Mouse (Mus musculus): Measurements from ENCODE around the gene Resf1.
"Not testable (repeated sequence)": the region's sequence is repeated elsewhere in the genome, so short reads cannot be mapped to it uniquely, and the experiment has no call there.

Resf1 gene

DNA sequence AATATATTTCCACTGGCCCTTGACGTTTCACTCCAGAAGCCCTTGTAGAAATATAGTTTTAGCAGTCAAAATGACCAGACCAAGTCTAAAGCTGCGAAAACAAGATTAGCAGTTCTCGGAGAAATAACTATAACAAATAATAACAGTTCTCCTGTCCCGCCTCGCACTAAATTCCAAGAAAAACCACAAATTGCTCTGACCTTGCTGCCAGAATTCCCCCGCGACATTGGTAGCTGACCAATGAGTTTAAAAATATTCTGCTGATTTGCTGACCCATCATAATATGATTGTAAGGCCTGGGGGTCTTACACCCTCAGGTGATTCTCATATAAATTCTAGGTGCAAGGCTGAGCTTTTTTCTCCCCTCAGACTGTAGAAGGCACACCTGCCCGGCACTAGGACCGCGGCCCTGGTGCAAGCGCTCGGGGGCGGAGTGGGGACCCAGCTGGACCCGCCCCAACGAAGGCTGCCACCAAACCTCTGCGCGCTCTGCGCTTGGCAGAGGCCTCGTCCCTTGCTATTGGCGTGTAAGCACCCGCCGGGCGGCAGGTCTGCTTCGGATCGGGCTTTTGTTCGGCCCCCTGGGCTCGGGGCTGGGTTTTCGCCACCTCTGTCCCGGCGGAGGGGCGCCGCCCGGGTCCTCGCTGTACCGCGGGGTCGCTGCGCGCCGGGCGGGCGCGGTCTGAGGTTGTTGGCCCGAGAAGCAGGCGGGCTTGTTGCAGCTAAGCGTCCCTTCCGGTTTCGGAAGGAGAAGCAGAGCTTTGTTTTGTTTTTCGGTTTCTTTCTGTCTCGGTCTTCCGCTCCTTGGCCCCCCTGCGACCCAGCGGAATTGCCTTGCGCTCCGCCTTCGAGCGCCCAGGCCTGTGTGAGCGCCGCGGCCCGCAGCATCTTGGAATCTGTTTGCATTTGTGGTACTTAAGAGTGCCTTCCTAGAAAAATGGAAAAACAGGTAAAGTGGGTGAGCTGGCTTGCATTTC lies at the start of gene Resf1:
Gene Resf1, plus strand, starts transcription at position 459 of the 977 bp plus-strand sequence.
- peak; percentile 82 for DNase-seq

DNA sequence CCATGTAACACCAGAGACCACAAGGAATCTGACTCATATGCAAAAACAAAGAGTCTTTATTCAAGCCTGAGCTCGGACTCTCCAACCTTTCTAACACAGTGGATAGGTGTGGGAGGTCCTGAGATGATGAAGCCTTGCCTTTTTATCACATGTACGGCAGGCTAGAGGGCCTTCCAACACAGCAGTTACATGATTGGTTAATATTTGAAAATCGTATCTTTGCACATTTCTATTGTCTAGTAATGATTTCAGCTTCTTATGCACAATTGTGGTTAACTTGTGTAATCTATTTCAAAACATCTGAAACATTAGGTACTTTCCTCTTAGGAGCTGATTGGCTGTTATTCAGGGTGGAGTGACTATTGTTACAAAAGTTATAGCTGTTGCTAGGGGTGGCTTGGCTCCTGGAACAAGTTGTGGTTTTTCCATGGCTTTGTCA lies 48.4 kb upstream of the Resf1 start:
- DNase-seq = no peak

DNA sequence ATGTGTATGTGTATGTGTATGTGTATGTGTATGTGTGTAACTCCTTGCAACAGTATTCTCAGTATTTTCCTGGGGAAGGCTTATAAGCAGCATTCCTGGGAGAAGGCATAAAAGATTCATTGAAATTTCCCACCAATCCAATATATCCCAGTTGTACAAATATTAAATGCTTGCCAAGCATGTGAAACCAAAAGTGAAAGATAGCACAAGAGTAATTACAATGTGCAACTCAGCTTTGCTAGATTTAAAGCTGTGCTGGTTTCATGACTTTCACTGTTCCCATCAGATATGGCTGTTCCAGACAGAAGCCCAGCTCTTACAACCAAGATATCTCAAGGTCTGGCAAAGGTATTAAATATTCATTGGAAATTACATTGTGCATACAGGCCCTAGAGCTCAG lies 41.3 kb upstream of the Resf1 start:
- DNase-seq = no peak

GRCm38 (mm10) chr6:149278248-149278731 lies 30.9 kb upstream of the Resf1 start:
- DNase-seq = no peak

GRCm38 (mm10) chr6:149278866-149279265 lies 30.3 kb upstream of the Resf1 start:
- no peak for DNase-seq

GRCm38 (mm10) chr6:149280511-149280910 lies 28.7 kb upstream of the Resf1 start:
- DNase-seq = no peak

DNA sequence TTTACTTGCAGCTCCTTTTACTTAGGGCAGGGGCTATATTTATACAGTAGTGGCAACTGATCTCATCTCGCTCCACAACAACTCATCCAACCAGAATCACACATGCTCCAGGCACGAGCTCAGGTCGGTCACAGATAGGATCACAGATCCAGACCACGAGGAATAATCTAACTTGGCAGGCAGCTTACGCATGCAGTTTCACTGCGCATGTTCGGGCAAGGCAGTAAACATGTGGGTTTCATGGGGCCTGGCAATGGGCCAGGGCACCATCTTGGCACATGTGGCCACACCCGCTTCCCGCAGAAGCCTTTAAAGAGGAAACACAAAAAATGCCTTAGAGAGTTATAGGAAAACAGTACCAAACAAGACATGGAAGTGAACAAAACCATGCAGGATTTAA lies 21.0 kb upstream of the Resf1 start:
- DNase-seq = not testable (repeated sequence)

GRCm38 (mm10) chr6:149303231-149303630 lies 6.0 kb upstream of the Resf1 start:
- not testable (repeated sequence) for DNase-seq

DNA sequence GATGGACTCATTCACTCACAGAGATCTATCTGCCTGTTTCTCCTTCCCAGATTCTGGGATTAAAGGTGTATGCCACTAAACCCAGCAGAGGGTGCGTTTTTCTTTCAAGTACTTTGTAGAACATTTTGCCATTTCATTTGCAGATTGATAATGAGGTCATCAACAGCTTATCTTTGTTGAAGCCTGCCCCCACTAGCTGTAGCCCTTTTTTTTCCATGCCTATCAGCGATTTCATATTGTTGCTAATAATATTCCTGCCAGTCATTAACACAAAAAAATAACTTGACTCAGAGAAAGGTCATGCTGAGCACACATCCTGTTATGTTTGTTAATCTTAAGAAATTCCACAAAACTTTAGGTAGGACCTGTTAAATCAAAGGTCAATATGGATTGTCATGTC lies 2.1 kb upstream of the Resf1 start:
- DNase-seq = no peak

DNA sequence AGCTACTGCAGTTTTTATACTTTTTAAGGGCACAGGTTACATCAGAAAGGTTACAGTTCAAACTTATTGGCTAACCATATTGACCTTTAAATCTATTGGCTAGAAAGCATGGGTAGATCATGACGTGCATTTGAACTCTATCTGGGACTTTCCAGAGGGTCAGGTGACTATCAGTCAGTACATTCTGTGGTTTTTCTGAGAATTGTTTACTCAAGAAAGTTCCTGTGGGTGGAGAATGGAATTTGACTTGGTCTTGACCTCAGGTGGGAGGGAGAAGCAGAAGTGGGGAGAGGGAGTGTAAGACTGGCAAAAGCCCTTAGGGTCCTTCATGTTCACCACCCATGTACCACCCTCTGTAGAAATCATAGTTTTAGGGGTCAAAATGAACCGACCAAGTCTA lies 1.4 kb upstream of the Resf1 start:
- no peak for DNase-seq

GRCm38 (mm10) chr6:149310226-149310625 lies 1.0 kb downstream of the Resf1 start:
- no peak for DNase-seq

- DNase-seq = no peak
These were observed 1.8 kb downstream of the Resf1 start for GRCm38 (mm10) chr6:149311044-149311443.

- DNase-seq = no peak
These were observed 2.6 kb downstream of the Resf1 start for GRCm38 (mm10) chr6:149311778-149312177.

GRCm38 (mm10) chr6:149312221-149312620 lies 3.0 kb downstream of the Resf1 start:
- DNase-seq = no peak

DNA sequence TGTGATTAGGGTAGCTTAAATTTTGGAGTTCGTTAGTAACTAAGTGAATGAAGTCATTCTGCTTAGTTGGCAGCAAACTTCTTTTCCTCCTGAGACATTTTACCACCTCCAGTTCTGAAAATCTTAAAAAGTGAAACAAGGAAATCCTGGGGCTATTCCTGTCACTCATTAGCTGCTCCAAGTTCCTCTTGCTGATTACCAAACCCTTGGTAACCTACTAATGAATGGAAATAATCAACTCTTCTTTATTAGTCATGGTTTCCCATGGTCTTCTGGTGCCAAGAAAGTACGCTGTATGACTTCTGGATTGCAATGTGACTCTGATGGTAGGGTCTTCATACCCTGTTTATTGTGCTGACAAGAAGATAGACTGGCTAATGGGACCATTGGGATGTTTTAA lies 5.7 kb downstream of the Resf1 start:
- DNase-seq = no peak

GRCm38 (mm10) chr6:149323523-149324241 lies 14.5 kb downstream of the Resf1 start:
- DNase-seq = no peak

GRCm38 (mm10) chr6:149324242-149324633 lies 15.0 kb downstream of the Resf1 start:
- DNase-seq = no peak

- no peak for DNase-seq
These were observed 19.9 kb downstream of the Resf1 start for GRCm38 (mm10) chr6:149329071-149329470.

GRCm38 (mm10) chr6:149330332-149330731 lies 21.1 kb downstream of the Resf1 start:
- no peak for DNase-seq

GRCm38 (mm10) chr6:149333036-149333435 lies 23.8 kb downstream of the Resf1 start:
- no peak for DNase-seq

DNA sequence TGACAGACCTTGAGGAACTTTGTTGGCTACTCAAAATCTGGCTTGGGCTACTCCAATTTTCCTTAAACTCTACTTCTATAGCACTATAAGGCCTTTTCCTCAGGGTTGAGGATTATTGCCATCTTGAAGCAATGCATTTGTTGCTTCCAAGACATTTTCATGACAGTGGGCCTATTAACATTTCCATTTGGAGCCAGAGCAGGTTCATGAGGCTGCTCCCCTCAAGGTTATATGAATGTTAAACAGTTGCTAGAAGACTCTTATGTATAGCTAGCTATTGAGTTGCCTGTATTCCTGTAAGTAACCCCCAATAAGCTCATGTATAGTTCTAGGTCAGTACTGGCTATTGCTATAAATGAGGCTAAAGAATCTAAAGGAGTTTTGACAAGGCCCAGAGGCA lies 28.8 kb downstream of the Resf1 start:
- no peak for DNase-seq

- no peak for DNase-seq
These were observed 29.4 kb downstream of the Resf1 start for GRCm38 (mm10) chr6:149338622-149339021.

- DNase-seq = no peak
These were observed 34.6 kb downstream of the Resf1 start for GRCm38 (mm10) chr6:149343802-149344201.

- DNase-seq = no peak
These were observed 35.2 kb downstream of the Resf1 start for GRCm38 (mm10) chr6:149344372-149344771.
